Mouse (Mus musculus) heart, adult 2 months (tissue): ENCODE data around the gene Actr6.

Experiments used
- CTCF ChIP-seq: fragments of 200-600 bp; IDR thresholded peaks from 2 replicates; pipeline ENCODE4 v1.8.1; 2022; ENCODE audit warnings: antibody characterized with exemption, mild to moderate bottlenecking, moderate library complexity
- EP300 ChIP-seq: fragments of 200-500 bp; IDR thresholded peaks from 2 replicates; pipeline ENCODE4 v1.6.1; 2011; ENCODE audit warnings: low read depth, low read length, control low read depth; ENCODE audit not compliant: insufficient read depth
- POLR2A ChIP-seq: fragments of 200-500 bp; IDR thresholded peaks from 2 replicates; pipeline ENCODE4 v1.6.1; 2011; ENCODE audit warnings: mild to moderate bottlenecking, low read depth, low read length, control low read depth; ENCODE audit not compliant: insufficient read depth

DNA sequence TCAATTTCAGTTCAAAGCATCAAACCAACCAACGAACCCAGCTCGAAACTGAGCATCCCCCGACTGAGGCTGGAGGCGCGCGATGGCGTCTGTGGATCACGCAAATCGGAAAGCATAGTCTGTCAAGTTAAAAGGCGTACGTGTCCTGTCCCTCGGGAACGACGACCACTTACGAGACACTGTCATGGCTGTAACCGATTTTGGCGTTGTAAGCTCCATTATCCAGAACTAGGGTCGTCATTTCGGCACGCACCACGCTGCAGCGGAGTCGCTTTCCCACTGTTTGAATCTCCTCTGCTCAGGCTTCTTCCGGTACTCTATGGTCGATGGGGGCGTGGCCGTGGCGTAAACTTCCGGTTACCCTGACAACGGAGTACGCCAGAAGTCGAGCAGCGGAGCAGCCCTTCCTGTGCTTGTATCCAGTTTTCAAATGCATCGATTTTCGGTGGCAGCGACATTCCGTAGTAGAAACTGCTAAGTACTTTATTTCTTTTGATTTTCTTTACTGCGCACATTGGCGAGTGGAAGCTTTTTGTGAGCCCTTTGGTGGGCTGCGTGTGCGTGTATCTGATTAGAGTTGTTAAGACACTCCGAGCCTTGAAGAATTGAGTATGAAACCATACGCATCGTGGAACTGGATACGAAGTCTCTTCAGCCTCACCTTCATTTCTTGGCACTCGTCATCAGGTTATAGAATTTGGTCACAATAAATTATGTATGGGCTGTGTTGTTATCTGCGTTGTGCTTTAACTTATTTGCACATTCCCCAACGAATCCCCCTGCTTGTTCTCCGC is at the start of gene Actr6:
- TF ChIP-seq POLR2A, result peak; percentile 90
- no peak for TF ChIP-seq CTCF
- TF ChIP-seq EP300, result no peak
